Mouse (Mus musculus): ENCODE results near the gene Ykt6.

DNA sequence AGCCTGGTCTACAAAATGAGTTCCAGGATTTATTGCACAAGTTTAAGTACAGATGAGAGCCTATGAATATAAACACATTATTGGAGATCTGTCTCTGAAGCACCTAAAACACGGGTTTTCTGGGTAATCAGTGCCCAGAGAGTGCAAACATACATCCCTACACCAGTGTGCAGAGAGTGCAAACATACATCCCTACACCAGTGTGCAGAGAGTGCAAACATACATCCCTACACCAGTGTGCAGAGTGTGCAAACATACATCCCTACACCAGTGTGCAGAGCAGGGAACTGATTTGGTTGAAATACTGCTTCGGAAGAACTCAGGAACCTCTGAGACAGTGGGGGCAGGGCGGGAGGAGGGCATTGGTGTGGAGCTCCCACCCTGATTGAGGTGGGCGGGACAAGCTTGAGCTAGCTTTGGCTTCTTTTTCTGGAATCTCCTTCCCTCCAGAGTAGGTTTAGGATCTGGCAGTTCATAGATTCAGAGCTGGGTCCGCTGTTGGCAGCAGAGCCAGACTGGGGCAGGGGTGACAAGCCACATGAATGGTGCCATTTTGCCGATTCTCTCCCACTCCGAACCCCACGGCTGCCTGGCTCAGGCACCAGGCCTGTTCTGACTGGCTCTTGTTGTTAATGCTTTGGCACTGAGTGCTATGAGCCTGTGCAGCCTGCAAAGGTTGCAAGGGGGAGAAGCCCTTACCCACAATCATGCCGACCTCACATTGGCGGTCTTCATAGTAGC is 49.5 kb upstream of the Ykt6 start:
- TF ChIP-seq CTCF (IDR thresholded peaks at IDR 0.05; ENCODE audit: control insufficient read depth, insufficient read depth, insufficient replicate concordance, low read depth, low read length), result no peak
- TF ChIP-seq POLR2A (IDR thresholded peaks at IDR 0.05; ENCODE audit: control insufficient read depth, low read depth, low read length), result no peak
